Mouse (Mus musculus) midbrain, embryonic 10.5 days (tissue): ENCODE data around the gene Rab1a. TPM values are rescaled to one million over a fixed set of nuclear protein-coding genes. Genes with fewer than 3 reads are reported as not detected.
A peak's percentile ranks its signal among the peaks of the same experiment; 100 is the strongest.
"Not testable (repeated sequence)": the region's sequence is repeated elsewhere in the genome, so short reads cannot be mapped to it uniquely, and the experiment has no call there.

Source experiments
- DNase-seq: peaks from one replicate; pipeline ENCODE4 v3.0.0-alpha.2; 2017; ENCODE audit warnings: low spot score
- H3K27ac ChIP-seq: fragments of 300-500 bp; sonication (generic); replicated peaks from 2 replicates; pipeline ENCODE4 v1.5.1; 2016; ENCODE audit warnings: mild to moderate bottlenecking
- H3K27me3 ChIP-seq: fragments of 300-500 bp; sonication (generic); 2 replicates; pipeline ENCODE4 v1.6.1; 2016; ENCODE audit warnings: low read depth, mild to moderate bottlenecking; ENCODE audit not compliant: poor library complexity, severe bottlenecking
- H3K36me3 ChIP-seq: fragments of 300-500 bp; sonication (generic); 2 replicates; pipeline ENCODE4 v1.6.1; 2016; ENCODE audit warnings: mild to moderate bottlenecking, moderate library complexity
- H3K4me1 ChIP-seq: fragments of 300-500 bp; sonication (generic); 2 replicates; pipeline ENCODE4 v1.6.1; 2016
- H3K4me3 ChIP-seq: fragments of 300-500 bp; sonication (generic); 2 replicates; pipeline ENCODE4 v1.5.1; 2016; ENCODE audit warnings: mild to moderate bottlenecking, moderate library complexity
- H3K9me3 ChIP-seq: fragments of 300-500 bp; sonication (generic); replicated peaks from 2 replicates; pipeline ENCODE4 v1.6.1; 2016; ENCODE audit warnings: mild to moderate bottlenecking
- WGBS: fragments of 180-500 bp; shearing (Covaris S2); methylation state at CpG from one replicate; pipeline ENCODE4 v1.1.7; 2016; 5-methylcytosine and 5-hydroxymethylcytosine counted together
- polyA plus RNA-seq: library from polyadenylated mRNA; unstranded; fragments of >200 nt; fragmentation: Nextera tagmentation; extraction: Ambion mirVana; gene quantifications from 2 replicates; pipeline ENCODE4 v1.2.1, GENCODE M21; 2016

Gene Rab1a
- polyA plus RNA-seq, 1 experiment from 2014 or later, result 219 TPM

DNA sequence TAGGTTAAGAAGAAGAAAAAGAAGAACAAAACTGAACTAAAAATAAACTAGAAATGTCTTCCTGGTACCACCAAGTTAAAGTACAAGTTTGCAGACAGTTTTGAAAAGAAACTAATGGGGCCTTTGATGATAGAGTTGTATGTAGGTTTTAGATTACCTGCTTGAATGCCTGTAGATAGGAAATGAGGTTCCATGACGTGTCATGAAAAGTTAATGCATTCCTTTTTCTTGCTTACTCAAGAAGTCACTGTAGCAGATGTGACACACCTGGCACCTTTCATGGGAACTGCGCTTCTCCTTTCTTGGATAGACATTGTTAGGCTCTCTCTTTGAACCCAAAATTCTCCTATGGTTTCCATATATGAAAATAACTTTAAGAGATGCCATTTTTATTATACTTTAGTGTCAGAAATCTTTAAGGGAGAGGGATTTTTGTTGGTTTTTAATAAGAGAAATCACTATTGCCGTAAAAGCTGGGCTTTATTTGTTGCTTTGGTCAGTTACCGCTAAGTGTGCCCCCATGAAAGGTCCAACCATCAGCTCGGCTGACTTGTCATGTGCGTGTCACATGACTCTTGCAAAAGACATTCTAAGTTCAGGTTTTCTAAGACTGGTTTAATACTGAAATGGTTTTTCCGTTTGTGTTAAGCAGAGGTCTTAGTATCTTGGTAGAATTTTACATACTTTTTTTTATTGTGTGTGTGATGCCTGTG, 1.2 kb downstream of the Rab1a start:
- peaks cover 27% of the 10 kb centered on the region for H3K4me1 ChIP-seq
- no peaks in the 10 kb centered on the region for H3K27me3 ChIP-seq
- H3K27ac ChIP-seq, result peak overlapping the region; percentile 97
- H3K36me3 ChIP-seq, result 0 out of 2 replicates have a peak, but pooled peaks cover 4% of the 10 kb centered on the region
- no peaks in the 10 kb centered on the region for H3K9me3 ChIP-seq
- DNase-seq, result no peak
- peak overlapping the region; percentile 86 for H3K4me3 ChIP-seq
- WGBS, result 69% methylated on average over 7 of the region's 7 CpGs

GRCm38 (mm10) chr11:20204321-20204720, 3.1 kb downstream of the Rab1a start:
- Histone ChIP-seq H3K27me3 (no peaks in the 10 kb centered on the region), H3K4me3 (no peak overlapping the region), H3K36me3 (peaks cover 9% of the 10 kb centered on the region), H3K4me1 (peaks cover 30% of the 10 kb centered on the region), H3K27ac (no peak overlapping the region), H3K9me3 (no peaks in the 10 kb centered on the region)
- 93% methylated on average over 2 of the region's 2 CpGs for WGBS
- no peak for DNase-seq

DNA sequence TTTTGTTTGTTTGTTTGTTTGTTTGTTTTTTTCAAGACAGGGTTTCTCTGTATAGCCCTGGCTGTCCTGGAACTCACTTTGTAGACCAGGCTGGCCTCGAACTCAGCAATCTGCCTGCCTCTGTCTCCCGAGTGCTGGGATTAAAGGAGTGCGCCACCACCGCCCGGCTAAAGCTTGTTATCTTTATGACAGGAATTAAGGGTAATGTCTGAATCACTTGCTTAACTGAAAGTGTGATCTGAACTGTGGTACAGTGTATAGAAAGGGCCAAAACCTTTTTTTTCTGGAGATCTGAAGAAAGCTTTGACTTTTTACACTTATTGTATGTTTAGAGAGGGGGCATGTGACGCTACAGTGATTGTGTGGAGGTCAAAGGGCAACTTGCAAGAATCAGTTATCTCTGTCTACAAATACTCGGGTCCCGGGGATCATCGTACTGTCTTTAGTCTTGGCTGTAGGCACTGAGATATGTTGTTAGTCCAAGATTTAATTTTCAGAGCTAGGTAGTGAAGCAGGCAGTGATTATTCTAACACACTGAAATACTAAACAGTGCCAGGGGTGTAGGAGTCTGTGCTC, 3.7 kb downstream of the Rab1a start:
- WGBS, result 90% methylated on average over 9 of the region's 9 CpGs
- Histone ChIP-seq H3K9me3 (no peaks in the 10 kb centered on the region), H3K4me3 (no peak overlapping the region), H3K4me1 (peaks cover 30% of the 10 kb centered on the region), H3K36me3 (peaks cover 9% of the 10 kb centered on the region), H3K27ac (no peak overlapping the region), H3K27me3 (no peaks in the 10 kb centered on the region)
- no peak for DNase-seq

GRCm38 (mm10) chr11:20205538-20205937, 4.3 kb downstream of the Rab1a start:
- Histone ChIP-seq H3K4me1 (peaks cover 25% of the 10 kb centered on the region), H3K4me3 (no peak overlapping the region), H3K27me3 (no peaks in the 10 kb centered on the region), H3K36me3 (peaks cover 9% of the 10 kb centered on the region), H3K27ac (no peak overlapping the region), H3K9me3 (no peaks in the 10 kb centered on the region)
- WGBS, result 88% methylated on average over 4 of the region's 4 CpGs
- DNase-seq, result no peak

GRCm38 (mm10) chr11:20206626-20207223, 5.5 kb downstream of the Rab1a start:
- no peaks in the 10 kb centered on the region for H3K9me3 ChIP-seq
- 86% methylated on average over 2 of the region's 2 CpGs for WGBS
- no peak overlapping the region for H3K27ac ChIP-seq
- DNase-seq, result no peak
- peaks cover 9% of the 10 kb centered on the region for H3K36me3 ChIP-seq
- no peak overlapping the region for H3K4me3 ChIP-seq
- H3K4me1 ChIP-seq, result peaks cover 24% of the 10 kb centered on the region
- no peaks in the 10 kb centered on the region for H3K27me3 ChIP-seq

DNA sequence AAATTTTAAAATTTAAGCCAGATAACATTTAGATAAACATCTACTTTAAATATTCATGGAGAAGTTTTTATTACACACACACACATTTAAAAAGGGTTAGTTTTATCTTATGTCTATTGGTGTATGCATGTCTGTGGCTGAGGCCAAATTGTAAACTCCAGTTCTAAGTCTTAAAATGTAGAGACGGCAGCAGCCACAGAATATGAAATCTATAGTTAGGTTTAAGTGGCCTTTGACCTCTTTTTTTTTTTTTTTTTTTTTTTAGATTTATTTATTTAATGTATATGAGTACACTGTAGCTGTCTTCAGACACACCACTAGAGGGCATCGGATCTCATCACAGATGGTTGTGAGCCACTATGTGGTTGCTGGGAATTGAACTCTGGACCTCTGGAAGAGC, 6.4 kb downstream of the Rab1a start:
- 81% methylated on average over 2 of the region's 2 CpGs for WGBS
- H3K4me1 ChIP-seq, result peaks cover 19% of the 10 kb centered on the region
- DNase-seq, result no peak
- H3K27ac ChIP-seq, result no peak overlapping the region
- no peaks in the 10 kb centered on the region for H3K9me3 ChIP-seq
- H3K27me3 ChIP-seq, result no peaks in the 10 kb centered on the region
- H3K4me3 ChIP-seq, result no peak overlapping the region
- H3K36me3 ChIP-seq, result peaks cover 9% of the 10 kb centered on the region

DNA sequence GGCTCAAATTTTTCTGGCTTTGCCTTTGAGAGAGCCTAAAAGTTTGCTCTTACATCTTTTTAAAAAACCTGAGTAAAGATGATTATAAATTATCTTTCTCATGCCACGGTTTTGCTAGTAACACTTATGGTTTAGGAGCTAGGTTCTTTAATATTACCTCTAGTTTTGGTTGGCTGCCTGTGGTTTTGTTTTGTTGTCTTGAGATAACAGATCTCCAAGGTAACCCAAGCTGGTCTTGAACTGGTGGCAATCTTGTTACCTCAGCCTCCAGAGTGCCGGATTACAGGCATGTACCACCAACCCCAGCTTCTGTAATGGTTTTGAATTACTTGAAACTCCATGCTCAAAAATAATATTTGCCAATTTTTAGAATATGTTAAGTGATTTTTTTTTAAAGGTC, 10.6 kb downstream of the Rab1a start:
- H3K4me1 ChIP-seq, result 0 out of 2 replicates have a peak, but pooled peaks cover 3% of the 10 kb centered on the region

GRCm38 (mm10) chr11:20214779-20215178, 13.5 kb downstream of the Rab1a start:
- Histone ChIP-seq H3K27ac (no peak overlapping the region), H3K4me1 (no peaks in the 10 kb centered on the region), H3K9me3 (no peaks in the 10 kb centered on the region), H3K36me3 (peaks cover 54% of the 10 kb centered on the region), H3K4me3 (no peak overlapping the region), H3K27me3 (no peaks in the 10 kb centered on the region)
- no peak for DNase-seq
- whole genome bisulfite sequencing, result 100% methylated on average over 1 of the region's 1 CpGs

More for the DNA sequence above, 10.6 kb downstream of the Rab1a start:
- no peak overlapping the region for H3K4me3 ChIP-seq
- 88% methylated on average over 2 of the region's 2 CpGs for WGBS
- H3K9me3 ChIP-seq, result no peaks in the 10 kb centered on the region
- H3K36me3 ChIP-seq, result peaks cover 30% of the 10 kb centered on the region
- no peaks in the 10 kb centered on the region for H3K27me3 ChIP-seq
- no peak for DNase-seq
- no peak overlapping the region for H3K27ac ChIP-seq

DNA sequence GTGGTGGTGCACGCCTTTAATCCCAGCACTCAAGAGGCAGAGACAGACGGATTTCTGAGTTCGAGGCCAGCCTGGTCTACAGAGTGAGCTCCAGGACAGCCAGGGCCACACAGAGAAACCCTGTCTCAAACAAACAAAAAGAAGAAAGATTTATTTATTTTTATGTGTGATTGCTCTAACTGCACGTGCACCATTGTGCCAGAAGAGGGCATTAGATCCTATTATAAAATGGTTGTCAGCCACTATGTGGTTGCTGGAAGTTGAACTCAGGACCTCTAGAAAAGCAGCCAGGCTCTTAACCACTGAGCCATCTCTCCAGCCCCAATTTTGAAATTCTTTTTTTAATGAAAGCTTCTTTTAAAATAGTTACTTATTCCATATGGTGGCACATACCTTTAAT, 15.2 kb downstream of the Rab1a start:
- Histone ChIP-seq H3K27me3 (no peaks in the 10 kb centered on the region), H3K36me3 (peaks cover 70% of the 10 kb centered on the region), H3K4me3 (no peak overlapping the region), H3K27ac (no peak overlapping the region), H3K4me1 (no peaks in the 10 kb centered on the region), H3K9me3 (no peaks in the 10 kb centered on the region)
- 88% methylated on average over 4 of the region's 4 CpGs for WGBS
- DNase-seq, result no peak

GRCm38 (mm10) chr11:20217227-20217626, 16.0 kb downstream of the Rab1a start:
- Histone ChIP-seq H3K27me3 (no peaks in the 10 kb centered on the region), H3K36me3 (peaks cover 75% of the 10 kb centered on the region)

GRCm38 (mm10) chr11:20221671-20222070, 20.4 kb downstream of the Rab1a start:
- H3K4me1 ChIP-seq, H3K27ac ChIP-seq, H3K27me3 ChIP-seq, H3K9me3 ChIP-seq, DNase-seq, H3K4me3 ChIP-seq: not testable (repeated sequence)
- 33% methylated on average over 1 of the region's 1 CpGs for WGBS
- H3K36me3 ChIP-seq, result peaks cover 94% of the 10 kb centered on the region

More at GRCm38 (mm10) chr11:20217227-20217626, 16.0 kb downstream of the Rab1a start:
- 100% methylated on average over 1 of the region's 1 CpGs for WGBS
- no peaks in the 10 kb centered on the region for H3K4me1 ChIP-seq
- H3K27ac ChIP-seq, result no peak overlapping the region
- H3K9me3 ChIP-seq, result no peaks in the 10 kb centered on the region
- no peak for DNase-seq
- no peak overlapping the region for H3K4me3 ChIP-seq

DNA sequence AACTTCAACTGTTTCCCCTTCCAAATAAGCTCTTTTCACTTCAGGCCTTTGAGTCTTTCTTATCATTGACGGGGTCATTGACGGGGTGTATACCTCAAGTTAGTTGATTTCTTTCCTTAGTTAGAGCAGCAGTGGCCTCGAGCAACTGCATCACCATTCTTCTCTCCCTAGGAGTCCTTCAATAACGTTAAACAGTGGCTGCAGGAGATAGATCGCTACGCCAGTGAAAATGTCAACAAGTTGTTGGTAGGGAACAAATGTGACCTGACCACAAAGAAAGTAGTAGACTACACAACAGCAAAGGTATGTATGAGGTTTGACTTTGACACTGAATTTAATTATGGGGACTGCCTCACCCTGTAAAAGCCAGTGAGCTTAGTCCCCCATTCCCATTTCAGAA, 23.0 kb downstream of the Rab1a start:
- H3K4me1 ChIP-seq, result no peaks in the 10 kb centered on the region
- no peak overlapping the region for H3K4me3 ChIP-seq
- H3K36me3 ChIP-seq, result peaks cover 94% of the 10 kb centered on the region
- H3K9me3 ChIP-seq, result no peaks in the 10 kb centered on the region
- H3K27ac ChIP-seq, result no peak overlapping the region
- H3K27me3 ChIP-seq, result no peaks in the 10 kb centered on the region
- WGBS, result 87% methylated on average over 6 of the region's 6 CpGs
- no peak for DNase-seq

DNA sequence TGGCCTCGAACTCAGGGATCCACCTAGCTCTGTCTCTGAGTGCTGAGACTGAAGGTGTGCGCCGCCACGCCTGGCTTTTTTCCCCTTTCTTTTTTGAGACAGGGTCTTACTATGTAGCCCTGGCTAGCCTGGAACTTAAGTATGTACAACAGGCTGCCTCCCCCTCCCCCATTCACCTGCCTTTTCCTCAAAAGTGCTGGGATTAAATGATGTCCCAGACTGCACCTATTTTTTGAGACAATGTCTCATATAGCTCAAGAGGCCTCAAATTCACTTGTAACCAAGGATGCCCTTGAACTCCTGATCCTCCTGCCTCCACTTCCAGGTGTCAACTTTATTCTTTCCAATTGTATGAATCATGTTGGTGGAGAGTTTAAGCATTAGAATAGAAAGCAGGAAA, 24.7 kb downstream of the Rab1a start:
- H3K4me1 ChIP-seq, result peaks cover 11% of the 10 kb centered on the region
- H3K9me3 ChIP-seq, result no peaks in the 10 kb centered on the region
- peaks cover 95% of the 10 kb centered on the region for H3K36me3 ChIP-seq
- 94% methylated on average over 4 of the region's 4 CpGs for WGBS
- H3K27me3 ChIP-seq, result no peaks in the 10 kb centered on the region
- no peak overlapping the region for H3K4me3 ChIP-seq
- DNase-seq, result no peak
- no peak overlapping the region for H3K27ac ChIP-seq
